Mouse (Mus musculus): Measurements from ENCODE around the gene Frmd8. TPM values are rescaled to one million over a fixed set of nuclear protein-coding genes. Genes with fewer than 3 reads are reported as not detected.

Gene Frmd8
- polyA plus RNA-seq, 1 experiment from 2014 or later: 14.9 TPM

DNA sequence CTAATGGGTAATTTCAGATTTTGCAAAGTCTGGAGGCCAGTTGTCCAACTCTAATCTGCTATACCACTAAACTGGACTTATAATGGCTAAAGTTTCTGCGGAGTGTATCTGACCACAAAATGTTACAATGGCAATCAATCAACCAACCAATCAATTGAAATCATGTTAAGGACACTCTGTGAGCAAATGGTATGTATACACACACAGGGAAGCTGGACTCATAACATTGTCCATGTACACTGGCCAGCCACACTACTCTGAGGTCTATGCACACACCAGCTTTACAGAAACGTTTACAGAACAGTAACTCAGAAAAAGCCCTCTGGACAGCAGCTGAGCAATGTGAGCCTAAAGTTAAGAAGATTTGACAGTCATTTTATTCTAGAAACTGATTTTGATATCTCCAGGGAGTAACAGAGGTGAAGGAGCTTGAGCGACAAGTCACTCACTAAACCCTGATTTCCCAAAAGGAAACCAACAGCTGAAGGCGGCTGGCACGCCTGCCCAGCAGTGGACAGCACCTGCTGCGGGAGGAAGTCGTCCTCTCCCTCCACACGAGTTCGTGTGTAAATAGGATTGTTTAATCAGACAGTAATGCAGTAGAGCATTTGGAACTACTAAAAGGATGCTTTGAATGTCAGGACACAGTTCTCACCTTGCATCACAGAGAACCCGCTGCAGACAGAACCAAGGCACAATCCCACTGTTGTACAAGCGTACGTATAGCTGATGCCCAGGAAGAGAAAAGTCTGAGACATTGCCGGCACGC, 35.6 kb downstream of the Frmd8 start:
- Histone ChIP-seq H3K27ac (ENCODE audit: low read depth, low read length) (no peak overlapping the region), H3K4me3 (ENCODE audit: low read depth, low read length) (no peak overlapping the region), H3K9me3 (ENCODE audit: control insufficient read depth, low read length) (no peaks in the 10 kb centered on the region), H3K4me1 (replicated peaks; ENCODE audit: control insufficient read depth, insufficient read depth, low read length) (peaks cover 12% of the 10 kb centered on the region), H3K9ac (ENCODE audit: low read depth, low read length) (no peak overlapping the region), H3K27me3 (ENCODE audit: control insufficient read depth, insufficient read depth, low read length) (no peaks in the 10 kb centered on the region), H3K36me3 (ENCODE audit: control insufficient read depth, insufficient read depth, low read length) (no peaks in the 10 kb centered on the region), H3K4me2 (replicated peaks; ENCODE audit: low read depth, low read length) (no peak overlapping the region)
- 81% methylated on average over 14 of the region's 14 CpGs for WGBS
- DNase-seq (ENCODE audit: low spot score): no peak
- ATAC-seq (ENCODE audit: low FRiP score): no peak

DNA sequence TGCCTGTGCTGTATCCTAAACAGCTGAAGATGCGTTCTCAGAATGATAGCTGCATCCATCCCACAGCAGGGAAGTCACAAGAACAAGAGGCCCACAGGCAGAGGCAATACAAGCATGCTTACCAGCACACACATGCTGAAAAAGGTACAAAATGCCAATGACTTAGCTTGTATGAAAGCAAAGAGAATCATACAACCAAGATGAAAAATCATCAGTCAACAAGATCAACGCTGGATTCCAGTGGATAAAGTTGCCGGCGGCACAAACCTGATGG, 36.2 kb downstream of the Frmd8 start:
- no peaks in the 10 kb centered on the region for H3K36me3 ChIP-seq (ENCODE audit: control insufficient read depth, insufficient read depth, low read length)
- no peaks in the 10 kb centered on the region for H3K27me3 ChIP-seq (ENCODE audit: control insufficient read depth, insufficient read depth, low read length)
- no peak for DNase-seq (ENCODE audit: low spot score)
- H3K9ac ChIP-seq (ENCODE audit: low read depth, low read length): no peak overlapping the region
- no peak overlapping the region for H3K27ac ChIP-seq (ENCODE audit: low read depth, low read length)
- no peaks in the 10 kb centered on the region for H3K9me3 ChIP-seq (ENCODE audit: control insufficient read depth, low read length)
- 91% methylated on average over 4 of the region's 4 CpGs for WGBS
- no peak overlapping the region for H3K4me2 ChIP-seq (replicated peaks; ENCODE audit: low read depth, low read length)
- peaks cover 11% of the 10 kb centered on the region for H3K4me1 ChIP-seq (replicated peaks; ENCODE audit: control insufficient read depth, insufficient read depth, low read length)
- no peak for ATAC-seq (ENCODE audit: low FRiP score)
- H3K4me3 ChIP-seq (ENCODE audit: low read depth, low read length): no peak overlapping the region

DNA sequence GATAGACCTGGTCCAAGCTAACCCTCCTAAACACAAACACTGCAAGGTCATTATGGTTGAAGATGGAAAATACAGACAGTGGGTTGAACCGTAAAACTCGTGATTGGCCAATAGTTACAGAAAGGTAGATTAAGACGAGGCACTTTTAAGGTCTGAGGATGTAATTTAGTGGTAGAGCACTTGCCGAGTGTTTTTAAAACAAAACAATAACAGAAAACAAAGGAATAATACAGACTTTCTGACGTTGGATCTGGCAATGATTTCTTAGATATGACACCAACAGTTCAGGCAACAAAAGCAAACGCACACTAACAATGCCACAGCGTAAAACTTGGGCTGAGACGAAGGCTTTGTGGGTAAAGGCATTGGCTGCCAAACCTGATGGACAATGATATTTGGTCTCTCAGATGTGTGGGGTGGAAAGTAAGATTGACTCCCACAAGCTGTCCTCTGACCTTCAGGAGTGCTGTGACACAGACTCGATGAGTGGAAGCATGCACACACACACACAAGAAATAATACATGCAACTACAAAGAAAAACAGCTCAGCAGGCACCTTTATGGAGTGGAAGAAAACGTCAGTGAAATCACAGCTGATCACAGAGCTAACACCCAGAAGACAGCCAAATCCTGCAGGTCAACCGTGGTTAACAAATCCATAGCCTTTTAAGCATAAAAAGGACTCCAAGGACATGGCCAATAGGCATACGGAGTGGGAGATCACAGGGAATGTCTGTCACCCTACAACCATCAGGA, 36.8 kb downstream of the Frmd8 start:
- no peak overlapping the region for H3K9ac ChIP-seq (ENCODE audit: low read depth, low read length)
- H3K27me3 ChIP-seq (ENCODE audit: control insufficient read depth, insufficient read depth, low read length): no peaks in the 10 kb centered on the region
- no peaks in the 10 kb centered on the region for H3K9me3 ChIP-seq (ENCODE audit: control insufficient read depth, low read length)
- ATAC-seq (ENCODE audit: low FRiP score) (no peak), DNase-seq (ENCODE audit: low spot score) (no peak)
- 80% methylated on average over 12 of the region's 12 CpGs for WGBS
- H3K36me3 ChIP-seq (ENCODE audit: control insufficient read depth, insufficient read depth, low read length): no peaks in the 10 kb centered on the region
- H3K4me2 ChIP-seq (replicated peaks; ENCODE audit: low read depth, low read length): no peak overlapping the region
- H3K4me3 ChIP-seq (ENCODE audit: low read depth, low read length): no peak overlapping the region
- peaks cover 11% of the 10 kb centered on the region for H3K4me1 ChIP-seq (replicated peaks; ENCODE audit: control insufficient read depth, insufficient read depth, low read length)
- H3K27ac ChIP-seq (ENCODE audit: low read depth, low read length): no peak overlapping the region

DNA sequence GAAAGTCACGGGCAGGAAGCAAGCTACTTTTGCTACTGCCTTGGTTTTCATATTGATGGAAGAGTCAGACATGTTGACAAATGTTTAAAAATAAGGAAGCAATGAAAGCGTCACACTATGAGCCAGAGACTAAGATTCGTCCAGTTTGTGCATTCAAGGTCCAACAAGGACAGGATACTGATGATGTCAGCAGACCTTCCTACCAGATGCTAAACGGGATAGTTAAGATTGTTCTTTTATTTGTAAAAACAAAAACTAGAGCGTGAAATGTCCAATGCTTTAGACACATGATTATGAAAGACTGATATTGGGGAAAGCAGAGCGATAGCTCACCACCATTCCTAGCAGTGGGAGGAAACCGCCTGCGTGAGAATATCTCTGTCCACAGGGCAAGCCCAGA, 37.5 kb downstream of the Frmd8 start:
- no peak overlapping the region for H3K27ac ChIP-seq (ENCODE audit: low read depth, low read length)
- no peaks in the 10 kb centered on the region for H3K9me3 ChIP-seq (ENCODE audit: control insufficient read depth, low read length)
- no peak overlapping the region for H3K9ac ChIP-seq (ENCODE audit: low read depth, low read length)
- WGBS: 89% methylated on average over 8 of the region's 8 CpGs
- H3K27me3 ChIP-seq (ENCODE audit: control insufficient read depth, insufficient read depth, low read length): no peaks in the 10 kb centered on the region
- DNase-seq (ENCODE audit: low spot score): no peak
- no peaks in the 10 kb centered on the region for H3K36me3 ChIP-seq (ENCODE audit: control insufficient read depth, insufficient read depth, low read length)
- ATAC-seq (ENCODE audit: low FRiP score): no peak
- peaks cover 5% of the 10 kb centered on the region for H3K4me1 ChIP-seq (replicated peaks; ENCODE audit: control insufficient read depth, insufficient read depth, low read length)
- no peak overlapping the region for H3K4me2 ChIP-seq (replicated peaks; ENCODE audit: low read depth, low read length)
- no peak overlapping the region for H3K4me3 ChIP-seq (ENCODE audit: low read depth, low read length)

DNA sequence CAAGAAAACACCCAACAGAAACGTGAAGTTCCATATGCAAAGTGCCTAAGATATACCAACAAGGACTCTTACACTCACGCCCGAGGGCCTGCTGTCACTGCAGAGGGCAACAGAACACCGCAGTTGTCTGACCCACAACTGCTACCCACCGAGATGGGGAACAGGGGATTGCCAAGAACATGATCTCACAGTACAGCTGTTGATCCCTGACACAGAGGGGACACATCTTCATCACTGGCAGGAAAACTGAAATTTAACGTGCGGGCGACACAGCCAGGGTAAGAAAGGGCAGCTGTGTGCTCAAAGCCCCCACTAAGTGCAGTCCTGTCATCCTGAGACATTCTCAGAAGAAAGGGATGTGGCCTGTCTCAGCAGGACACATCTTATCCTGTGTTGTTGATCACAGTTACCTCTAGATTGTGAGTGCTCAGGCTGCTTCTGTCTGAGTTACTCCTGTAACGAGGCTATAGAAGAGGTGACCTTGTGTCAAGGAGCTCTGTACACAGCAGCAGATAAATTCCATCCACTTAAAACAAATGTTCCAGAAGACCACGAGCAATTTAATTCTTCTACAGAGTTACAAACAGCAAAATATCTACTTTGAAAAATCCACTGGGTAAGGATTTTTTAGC, 38.0 kb downstream of the Frmd8 start:
- H3K4me2 ChIP-seq (replicated peaks; ENCODE audit: low read depth, low read length): no peak overlapping the region
- WGBS: 76% methylated on average over 10 of the region's 10 CpGs
- no peaks in the 10 kb centered on the region for H3K36me3 ChIP-seq (ENCODE audit: control insufficient read depth, insufficient read depth, low read length)
- peaks cover 5% of the 10 kb centered on the region for H3K4me1 ChIP-seq (replicated peaks; ENCODE audit: control insufficient read depth, insufficient read depth, low read length)
- no peaks in the 10 kb centered on the region for H3K27me3 ChIP-seq (ENCODE audit: control insufficient read depth, insufficient read depth, low read length)
- no peak for ATAC-seq (ENCODE audit: low FRiP score)
- H3K9ac ChIP-seq (ENCODE audit: low read depth, low read length): no peak overlapping the region
- no peak overlapping the region for H3K4me3 ChIP-seq (ENCODE audit: low read depth, low read length)
- no peak overlapping the region for H3K27ac ChIP-seq (ENCODE audit: low read depth, low read length)
- H3K9me3 ChIP-seq (ENCODE audit: control insufficient read depth, low read length): no peaks in the 10 kb centered on the region
- no peak for DNase-seq (ENCODE audit: low spot score)

DNA sequence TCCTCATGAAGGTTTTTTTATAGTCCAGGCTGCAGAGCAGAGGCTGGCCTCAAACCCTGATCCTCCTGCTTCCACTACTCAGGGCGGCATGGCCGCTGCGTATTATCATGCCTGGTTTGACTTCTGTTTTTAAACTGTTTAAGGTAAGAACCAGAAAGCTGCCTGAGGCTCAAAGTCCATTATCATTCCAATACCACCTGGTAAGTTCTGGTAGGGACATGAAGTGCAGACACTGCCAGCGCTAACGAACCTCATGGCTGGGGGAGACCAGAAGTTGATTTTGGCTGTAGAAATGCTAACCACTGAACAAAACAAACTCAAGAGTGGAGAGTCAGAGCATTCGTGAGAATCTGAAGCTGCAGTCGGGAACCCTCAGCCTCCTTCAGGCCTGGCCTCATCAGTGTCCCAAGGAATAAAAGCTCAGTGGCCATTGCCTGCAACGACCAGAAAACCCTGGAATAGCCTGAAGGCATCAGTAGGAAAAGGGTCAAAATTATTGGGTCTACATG, 39.1 kb downstream of the Frmd8 start:
- Histone ChIP-seq H3K4me1 (replicated peaks; ENCODE audit: control insufficient read depth, insufficient read depth, low read length) (no peaks in the 10 kb centered on the region), H3K4me2 (replicated peaks; ENCODE audit: low read depth, low read length) (no peak overlapping the region), H3K9me3 (ENCODE audit: control insufficient read depth, low read length) (no peaks in the 10 kb centered on the region), H3K4me3 (ENCODE audit: low read depth, low read length) (no peak overlapping the region), H3K27me3 (ENCODE audit: control insufficient read depth, insufficient read depth, low read length) (no peaks in the 10 kb centered on the region), H3K36me3 (ENCODE audit: control insufficient read depth, insufficient read depth, low read length) (no peaks in the 10 kb centered on the region), H3K9ac (ENCODE audit: low read depth, low read length) (no peak overlapping the region), H3K27ac (ENCODE audit: low read depth, low read length) (no peak overlapping the region)
- no peak for ATAC-seq (ENCODE audit: low FRiP score)
- no peak for DNase-seq (ENCODE audit: low spot score)
- 81% methylated on average over 8 of the region's 8 CpGs for WGBS

DNA sequence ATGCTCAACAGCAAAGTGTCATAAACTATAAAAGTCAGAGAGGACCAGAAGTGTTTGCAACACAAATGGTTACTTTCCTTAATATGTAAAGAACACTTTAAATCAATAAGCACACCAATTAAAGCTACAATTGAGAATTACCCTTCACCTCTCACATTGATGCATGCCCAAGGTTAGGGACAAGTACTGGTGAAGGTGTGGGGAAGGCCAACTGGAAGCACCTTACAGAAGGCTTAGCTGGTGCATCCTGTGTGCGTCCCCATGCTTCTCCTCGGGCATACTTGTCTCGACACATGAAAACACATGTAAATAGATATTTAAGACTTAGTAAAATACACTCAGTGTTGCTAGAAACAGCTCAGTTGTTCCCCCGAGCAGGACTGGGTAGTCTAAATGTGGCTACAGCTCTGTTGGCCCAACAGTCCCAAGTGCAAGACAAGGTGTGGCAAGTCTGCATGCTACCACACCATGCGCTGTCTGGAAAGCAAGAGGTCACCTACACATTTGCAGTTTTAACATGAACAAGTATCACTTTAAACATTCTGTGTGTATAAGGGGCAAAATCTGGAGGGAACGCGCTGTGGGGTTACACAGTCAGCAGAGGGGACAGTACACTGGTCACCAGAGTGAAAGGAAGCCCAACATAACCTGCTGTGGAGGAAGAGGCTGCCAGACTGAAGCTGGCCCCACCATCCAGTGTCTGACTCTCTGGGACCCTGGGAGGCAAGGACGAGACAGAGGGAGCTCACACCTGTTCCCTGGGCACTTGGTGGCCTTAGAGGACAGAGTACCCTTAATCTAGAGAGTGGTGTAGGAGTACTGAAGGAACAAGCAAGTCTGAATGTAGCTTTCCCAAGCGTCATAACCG, 39.8 kb downstream of the Frmd8 start:
- Histone ChIP-seq H3K27ac (ENCODE audit: low read depth, low read length) (no peak overlapping the region), H3K4me3 (ENCODE audit: low read depth, low read length) (no peak overlapping the region), H3K4me2 (replicated peaks; ENCODE audit: low read depth, low read length) (no peak overlapping the region), H3K9ac (ENCODE audit: low read depth, low read length) (no peak overlapping the region), H3K9me3 (ENCODE audit: control insufficient read depth, low read length) (no peaks in the 10 kb centered on the region), H3K27me3 (ENCODE audit: control insufficient read depth, insufficient read depth, low read length) (no peaks in the 10 kb centered on the region), H3K4me1 (replicated peaks; ENCODE audit: control insufficient read depth, insufficient read depth, low read length) (no peaks in the 10 kb centered on the region), H3K36me3 (ENCODE audit: control insufficient read depth, insufficient read depth, low read length) (no peaks in the 10 kb centered on the region)
- DNase-seq (ENCODE audit: low spot score) (no peak), ATAC-seq (ENCODE audit: low FRiP score) (no peak)
- 91% methylated on average over 10 of the region's 10 CpGs for WGBS

DNA sequence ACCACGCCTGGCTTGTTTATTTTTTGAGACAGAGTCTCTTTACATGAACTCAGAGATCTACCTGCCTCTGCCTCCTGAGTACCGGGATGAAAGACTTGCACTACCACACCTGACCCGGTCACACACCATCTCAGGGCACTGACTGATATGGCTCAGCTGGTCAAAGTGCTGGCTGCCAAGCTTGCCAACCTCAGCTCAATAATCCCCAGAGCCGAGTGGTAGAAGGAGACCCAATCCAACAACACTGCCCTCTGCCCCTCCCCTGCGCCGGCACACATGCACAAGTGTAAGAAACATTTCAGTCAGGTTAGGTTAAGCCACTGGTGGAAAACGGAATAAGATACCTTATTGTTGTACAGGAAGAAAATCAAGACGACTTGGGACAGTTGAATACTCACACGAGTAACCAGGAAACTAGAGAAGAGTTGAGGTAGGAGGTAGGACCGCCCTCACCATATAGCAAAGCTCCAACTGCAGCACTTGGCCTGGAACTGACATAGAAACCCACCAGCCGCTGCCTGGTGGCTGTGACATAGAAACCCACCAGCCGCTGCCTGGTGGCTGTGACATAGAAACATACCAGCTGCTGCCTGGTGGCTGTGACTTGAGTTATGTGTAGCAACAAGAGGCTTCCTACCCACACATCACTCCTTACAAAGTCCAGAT, 40.7 kb downstream of the Frmd8 start:
- Histone ChIP-seq H3K27me3 (ENCODE audit: control insufficient read depth, insufficient read depth, low read length) (no peaks in the 10 kb centered on the region), H3K4me1 (replicated peaks; ENCODE audit: control insufficient read depth, insufficient read depth, low read length) (no peaks in the 10 kb centered on the region), H3K4me2 (replicated peaks; ENCODE audit: low read depth, low read length) (no peak overlapping the region), H3K4me3 (ENCODE audit: low read depth, low read length) (no peak overlapping the region), H3K27ac (ENCODE audit: low read depth, low read length) (no peak overlapping the region), H3K9ac (ENCODE audit: low read depth, low read length) (no peak overlapping the region), H3K36me3 (ENCODE audit: control insufficient read depth, insufficient read depth, low read length) (no peaks in the 10 kb centered on the region), H3K9me3 (ENCODE audit: control insufficient read depth, low read length) (no peaks in the 10 kb centered on the region)
- WGBS: 92% methylated on average over 12 of the region's 12 CpGs
- no peak for DNase-seq (ENCODE audit: low spot score)
- ATAC-seq (ENCODE audit: low FRiP score): no peak
